Mouse (Mus musculus): ENCODE results near the gene Psmd13. TPM values are rescaled to one million over a fixed set of nuclear protein-coding genes. Genes with fewer than 3 reads are reported as not detected.
"Not testable (repeated sequence)": the region's sequence is repeated elsewhere in the genome, so short reads cannot be mapped to it uniquely, and the experiment has no call there.

Psmd13 gene
- total RNA-seq, 2 experiments from 2014 or later: 101 to 107 TPM

GRCm38 (mm10) chr7:140857550-140858505 lies 23.9 kb upstream of the Psmd13 start, which contains the start of gene Bet1l:
Gene Bet1l (minus strand): TSS chr7:140857577.
- peak within 1 kb of the TSS; percentile 75 for H3K4me3 ChIP-seq
- TF ChIP-seq CTCF (IDR thresholded peaks at IDR 0.05): no peak
- DNase-seq (ENCODE audit: extremely low spot score in 1 of 2, low spot score in 2 of 2): no peak
- H3K27ac ChIP-seq: peak within 1 kb of the TSS; percentile 90
- intact Hi-C loops (cut with DNase I): loop anchor here (1.0 to 5.0 kb wide), 2 partner anchors 24 to 314 kb away; partner anchors contain the start of genes Rnh1 and Sirt3

- no peak overlapping the region for H3K27ac ChIP-seq
- intact Hi-C loops (cut with DNase I): loop anchor here (5.0 kb wide), 1 partner anchor 314 kb away; the partner anchor contains the start of gene Rnh1
- H3K4me3 ChIP-seq: peak overlapping the region; percentile 75
- DNase-seq (ENCODE audit: extremely low spot score in 1 of 2, low spot score in 2 of 2): no peak
- no peak for TF ChIP-seq CTCF (IDR thresholded peaks at IDR 0.05)
Observed at GRCm38 (mm10) chr7:140858746-140859145, 23.0 kb upstream of the Psmd13 start.

GRCm38 (mm10) chr7:140859997-140860396 lies 21.8 kb upstream of the Psmd13 start:
- intact Hi-C loops (cut with DNase I): loop anchor here (5.0 kb wide), 1 partner anchor 312 kb away; the partner anchor contains the start of gene Rnh1
- TF ChIP-seq CTCF (IDR thresholded peaks at IDR 0.05): no peak
- Histone ChIP-seq H3K4me3 (no peak overlapping the region; the same call in 1 of the 2 replicates), H3K27ac (no peak overlapping the region)
- DNase-seq (ENCODE audit: extremely low spot score in 1 of 2, low spot score in 2 of 2): no peak

- Histone ChIP-seq H3K4me3 (no peak overlapping the region), H3K27ac (no peak overlapping the region)
- intact Hi-C loops (cut with DNase I): no loop called here
- DNase-seq (ENCODE audit: extremely low spot score in 1 of 2, low spot score in 2 of 2): no peak
- no peak for TF ChIP-seq CTCF (IDR thresholded peaks at IDR 0.05)
Observed at GRCm38 (mm10) chr7:140860728-140861127, 21.0 kb upstream of the Psmd13 start.

- no peak for TF ChIP-seq CTCF (IDR thresholded peaks at IDR 0.05)
- H3K27ac ChIP-seq: no peak overlapping the region
- intact Hi-C loops (cut with DNase I): no loop called here
- no peak for DNase-seq (ENCODE audit: extremely low spot score in 1 of 2, low spot score in 2 of 2)
- H3K4me3 ChIP-seq: no peak overlapping the region
Observed at GRCm38 (mm10) chr7:140864761-140865160, 17.0 kb upstream of the Psmd13 start.

GRCm38 (mm10) chr7:140874224-140874623 lies 7.5 kb upstream of the Psmd13 start:
- no peak overlapping the region for H3K27ac ChIP-seq
- H3K4me3 ChIP-seq: no peak overlapping the region
- TF ChIP-seq CTCF (IDR thresholded peaks at IDR 0.05): no peak
- no peak for DNase-seq (ENCODE audit: extremely low spot score in 1 of 2, low spot score in 2 of 2)
- intact Hi-C loops (cut with DNase I): no loop called here

GRCm38 (mm10) chr7:140877364-140877763 lies 4.4 kb upstream of the Psmd13 start:
- TF ChIP-seq CTCF (IDR thresholded peaks at IDR 0.05): no peak
- Histone ChIP-seq H3K27ac (no peak overlapping the region), H3K4me3 (no peak overlapping the region)
- intact Hi-C loops (cut with DNase I): no loop called here
- DNase-seq (ENCODE audit: extremely low spot score in 1 of 2, low spot score in 2 of 2): no peak

GRCm38 (mm10) chr7:140879355-140879754 lies 2.4 kb upstream of the Psmd13 start:
- TF ChIP-seq CTCF (IDR thresholded peaks at IDR 0.05): no peak
- intact Hi-C loops (cut with DNase I): no loop called here
- DNase-seq (ENCODE audit: extremely low spot score in 1 of 2, low spot score in 2 of 2): no peak

GRCm38 (mm10) chr7:140880419-140880818 lies 1.3 kb upstream of the Psmd13 start:
- TF ChIP-seq CTCF (IDR thresholded peaks at IDR 0.05): no peak
- no peak for DNase-seq (ENCODE audit: extremely low spot score in 1 of 2, low spot score in 2 of 2)
- peak overlapping the region; percentile 85; the same call in 1 of the 2 replicates for H3K4me3 ChIP-seq
- intact Hi-C loops (cut with DNase I): loop anchor here (5.0 kb wide), 1 partner anchor 33 kb away; the partner anchor contains the start of genes Odf3 and Scgb1c1
- no peak overlapping the region for H3K27ac ChIP-seq

More at GRCm38 (mm10) chr7:140879355-140879754, 2.4 kb upstream of the Psmd13 start:
- Histone ChIP-seq H3K4me3 (no peak overlapping the region), H3K27ac (no peak overlapping the region)

GRCm38 (mm10) chr7:140880865-140881515 lies 778 bp upstream of the Psmd13 start:
- intact Hi-C loops (cut with DNase I): loop anchor here (5.0 kb wide), 1 partner anchor 34 kb away; the partner anchor contains the start of genes Odf3 and Scgb1c1
- Histone ChIP-seq H3K4me3 (peak overlapping the region; percentile 85), H3K27ac (peak overlapping the region; percentile 95)
- no peak for DNase-seq (ENCODE audit: extremely low spot score in 1 of 2, low spot score in 2 of 2)
- no peak for TF ChIP-seq CTCF (IDR thresholded peaks at IDR 0.05)

- H3K27ac ChIP-seq: peak overlapping the region; percentile 95
- intact Hi-C loops (cut with DNase I): loop anchor here (1.0 to 5.0 kb wide), 2 partner anchors 25 to 35 kb away; partner anchors contain the start of genes Bet1l, Odf3 and Scgb1c1
- no peak for DNase-seq (ENCODE audit: extremely low spot score in 1 of 2, low spot score in 2 of 2)
- H3K4me3 ChIP-seq: peak overlapping the region; percentile 85
- TF ChIP-seq CTCF (IDR thresholded peaks at IDR 0.05): no peak
Observed at GRCm38 (mm10) chr7:140882469-140882803, 668 bp downstream of the Psmd13 start.

- H3K4me3 ChIP-seq; DNase-seq (ENCODE audit: extremely low spot score in 1 of 2, low spot score in 2 of 2); H3K27ac ChIP-seq; intact Hi-C loops (cut with DNase I): not testable (repeated sequence)
Observed at GRCm38 (mm10) chr7:140890636-140891035, 8.9 kb downstream of the Psmd13 start.
